In genomic region chr1:66896125-66896524, GRCm38 (mm10) we compare ENCODE assay signal across 7 mouse cellular contexts. TPM values are rescaled to one million over a fixed set of nuclear protein-coding genes. Genes with fewer than 3 reads are reported as not detected.
DNase-seq lines count a peak whose midpoint lies in the region; ATAC-seq and TF ChIP-seq lines count a peak whose summit lies in the region.

No protein-coding gene starts in this region.

- peak; percentile 80 for ATAC-seq in hindbrain, embryonic 12.5 days (ENCODE audit: low FRiP score)
- ATAC-seq in liver, embryonic 14.5 days (ENCODE audit: insufficient read depth), result 0 out of 2 replicates have a peak, but pooled peaks have one; percentile 28
- ATAC-seq in neutrophil, adult 5-6 weeks (ENCODE audit: extremely low read depth, insufficient number of reproducible peaks, low FRiP score, poor library complexity, severe bottlenecking), result peak; percentile 73; the same call in 1 of the 2 replicates

- H3K4me3 ChIP-seq in spleen, adult 2 months (ENCODE audit: extremely low read depth, insufficient read depth, insufficient read length), result 0 out of 2 replicates have a peak overlapping the region, but pooled peaks have one; percentile 6
- no peak overlapping the region for H3K4me3 ChIP-seq in hindbrain, embryonic 12.5 days
- no peak overlapping the region for H3K4me3 ChIP-seq in liver, embryonic 14.5 days (ENCODE audit: insufficient read depth in 1 of 2, low read depth in 2 of 2, low read length in 2 of 2)

- no peak overlapping the region; the same call in 1 of the 2 replicates for H3K27ac ChIP-seq in spleen, adult 2 months (ENCODE audit: insufficient read depth, low read length)
- H3K27ac ChIP-seq in hindbrain, embryonic 12.5 days, result peak overlapping the region; percentile 67
- H3K27ac ChIP-seq in liver, embryonic 14.5 days, result no peak overlapping the region

- H3K9me3 ChIP-seq in hindbrain, embryonic 12.5 days (replicated peaks), result no peaks in the 10 kb centered on the region
- H3K9me3 ChIP-seq in liver, embryonic 14.5 days (ENCODE audit: control insufficient read depth, low read length), result no peaks in the 10 kb centered on the region

- 0 out of 2 replicates have a peak overlapping the region, but pooled peaks have one; percentile 32 for H3K9ac ChIP-seq in hindbrain, embryonic 12.5 days
- H3K9ac ChIP-seq in liver, embryonic 14.5 days (replicated peaks), result no peak overlapping the region

- no peak for DNase-seq in spleen, adult 2 months (ENCODE audit: low read depth in 1 of 2, low spot score in 2 of 2)
- DNase-seq in spleen, adult 12 weeks (ENCODE audit: low spot score), result no peak
- DNase-seq in embryo, embryonic 10.5 days (ENCODE audit: low spot score), result peak; percentile 40
- DNase-seq in liver, embryonic 14.5 days (ENCODE audit: low read depth in 3 of 3, low spot score in 3 of 3), result peak in 1 of 3 experiments; percentile 2
- no peak for DNase-seq in gastrocnemius, postnatal 4 days (ENCODE audit: low spot score in 2 of 2)

- no peaks in the 10 kb centered on the region for H3K4me1 ChIP-seq in spleen, adult 2 months (ENCODE audit: control insufficient read depth, insufficient read depth, insufficient read length)
- peaks cover 6% of the 10 kb centered on the region; the same call in 1 of the 2 replicates for H3K4me1 ChIP-seq in hindbrain, embryonic 12.5 days
- H3K4me1 ChIP-seq in liver, embryonic 14.5 days (replicated peaks; ENCODE audit: control insufficient read depth in 2 of 2, insufficient read depth in 2 of 2, low read length in 1 of 2), result peaks cover 0 to 7% of the 10 kb centered on the region in 2 experiments; a peak in 2 of 4 replicates

- TF ChIP-seq EP300 in liver, embryonic 14.5 days (IDR thresholded peaks at IDR 0.05; ENCODE audit: low read depth), result no peak

- 6% methylated on average over 5 of the region's 5 CpGs for WGBS in spleen, adult 2 months
- WGBS in hindbrain, embryonic 12.5 days, result 44% methylated on average over 5 of the region's 5 CpGs
- 23% methylated on average over 5 of the region's 5 CpGs for WGBS in liver, embryonic 14.5 days (ENCODE audit: insufficient replicate concordance)

- no peaks in the 10 kb centered on the region for H3K27me3 ChIP-seq in spleen, adult 2 months (ENCODE audit: control insufficient read depth, insufficient read depth, low read length)
- H3K27me3 ChIP-seq in hindbrain, embryonic 12.5 days, result no peaks in the 10 kb centered on the region
- no peaks in the 10 kb centered on the region for H3K27me3 ChIP-seq in liver, embryonic 14.5 days (ENCODE audit: control insufficient read depth, insufficient read depth, low read length)

- H3K4me2 ChIP-seq in hindbrain, embryonic 12.5 days (replicated peaks), result peak overlapping the region; percentile 27
- H3K4me2 ChIP-seq in liver, embryonic 14.5 days (ENCODE audit: low read depth), result no peak overlapping the region; the same call in 1 of the 2 replicates

- H3K36me3 ChIP-seq in spleen, adult 2 months (ENCODE audit: control insufficient read depth, insufficient read depth, low read length), result no peaks in the 10 kb centered on the region
- H3K36me3 ChIP-seq in hindbrain, embryonic 12.5 days, result no peaks in the 10 kb centered on the region
- H3K36me3 ChIP-seq in liver, embryonic 14.5 days (replicated peaks; ENCODE audit: control insufficient read depth, insufficient read depth, low read depth), result no peaks in the 10 kb centered on the region

- no peak for TF ChIP-seq CTCF in spleen, adult 2 months (IDR thresholded peaks at IDR 0.05; ENCODE audit: extremely low read depth, insufficient read depth, insufficient read length, insufficient replicate concordance)
- TF ChIP-seq CTCF in liver, embryonic 14.5 days (IDR thresholded peaks at IDR 0.05; ENCODE audit: low read depth), result no peak

- no peak for TF ChIP-seq POLR2A in spleen, adult 2 months (IDR thresholded peaks at IDR 0.05; ENCODE audit: low read depth, low read length)

RNA-seq across cellular contexts. Expression of gene Acadl, which starts 33.0 kb away (rescaled TPM):
- polyA plus RNA-seq in spleen, adult 2 months (2012; rRNA removed), result 11.4 and 13.6 TPM in 2 replicates
- 61.0 and 67.3 TPM in 2 replicates for polyA plus RNA-seq in hindbrain, embryonic 12.5 days (2016; fragmentation: Nextera tagmentation; extraction: Ambion mirVana)
- 15.5 and 34.8 TPM in 2 replicates for polyA plus RNA-seq in liver, embryonic 14.5 days (2012; rRNA removed)
- polyA plus RNA-seq in liver, embryonic 14.5 days (2014; fragmentation: Nextera tagmentation; extraction: Ambion mirVana), result 105 TPM in 2 replicates
- total RNA-seq in neutrophil, adult 5-6 weeks (2017), result 28.1 and 29.6 TPM in 2 replicates
- total RNA-seq in gastrocnemius, postnatal 4 days (2021), result 100 to 1,000 TPM; 436 to 457 TPM

RNA-seq across cellular contexts. Expression of gene Myl1, which starts 49.1 kb away (rescaled TPM):
- polyA plus RNA-seq in spleen, adult 2 months (2012; rRNA removed), result not detected in 2 replicates
- polyA plus RNA-seq in hindbrain, embryonic 12.5 days (2016; fragmentation: Nextera tagmentation; extraction: Ambion mirVana), result 10.8 and 52.8 TPM in 2 replicates
- 0.20 TPM in 1 of 2 replicates, not detected in the other for polyA plus RNA-seq in liver, embryonic 14.5 days (2012; rRNA removed)
- polyA plus RNA-seq in liver, embryonic 14.5 days (2014; fragmentation: Nextera tagmentation; extraction: Ambion mirVana), result 0.55 TPM in 1 of 2 replicates, not detected in the other
- not detected in 2 replicates for total RNA-seq in neutrophil, adult 5-6 weeks (2017)
- total RNA-seq in gastrocnemius, postnatal 4 days (2021), result over 10,000 TPM; 17,678 to 18,583 TPM

Comparison
In these comparisons a context has a peak if more than half of its experiments do, and no peak if none do; other contexts are left out.
1. ATAC-seq: peak in every context shown above with its lines; median percentile 80 in hindbrain, embryonic 12.5 days; 73 in neutrophil, adult 5-6 weeks; 28 in liver, embryonic 14.5 days.